Mouse (Mus musculus): ENCODE results near the gene Hesx1. TPM values are rescaled to one million over a fixed set of nuclear protein-coding genes. Genes with fewer than 3 reads are reported as not detected.
A peak's percentile ranks its signal among the peaks of the same experiment; 100 is the strongest.

Gene Hesx1
- polyA plus RNA-seq, 1 experiment from 2014 or later: not detected

DNA sequence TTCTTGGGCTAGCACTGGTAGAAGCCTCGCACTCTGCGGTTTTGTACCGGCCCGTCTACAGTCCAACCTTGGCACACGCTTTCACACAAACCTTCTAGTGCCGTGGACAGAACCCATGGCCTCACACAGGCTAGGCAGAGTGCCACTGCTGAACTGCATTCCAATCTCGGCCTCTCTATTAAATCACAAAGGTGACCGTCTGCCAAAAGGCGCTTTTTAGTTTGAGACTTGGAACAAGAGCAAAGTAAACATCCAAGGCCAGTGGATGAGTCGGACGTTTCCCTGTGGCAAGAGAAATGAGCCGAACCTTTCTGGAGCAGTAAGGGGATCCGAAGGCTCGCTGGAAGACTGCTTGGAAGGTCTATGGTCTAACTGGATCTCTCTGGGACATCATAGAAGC is 25.6 kb downstream of the Hesx1 start:
- WGBS: 92% methylated on average over 14 of the region's 14 CpGs

GRCm38 (mm10) chr14:27022876-27023275 is 28.7 kb downstream of the Hesx1 start:
- Histone ChIP-seq H3K4me3 (replicated peaks) (no peak overlapping the region), H3K27me3 (no peaks in the 10 kb centered on the region), H3K4me1 (no peaks in the 10 kb centered on the region), H3K4me2 (no peak overlapping the region), H3K27ac (no peak overlapping the region), H3K36me3 (replicated peaks) (no peaks in the 10 kb centered on the region), H3K9me3 (no peaks in the 10 kb centered on the region), H3K9ac (no peak overlapping the region)
- no peak for ATAC-seq (ENCODE audit: low FRiP score)
- WGBS: 47% methylated on average over 11 of the region's 11 CpGs

More for the DNA sequence above, 25.6 kb downstream of the Hesx1 start:
- no peaks in the 10 kb centered on the region for H3K9me3 ChIP-seq
- no peaks in the 10 kb centered on the region for H3K36me3 ChIP-seq (replicated peaks)
- no peaks in the 10 kb centered on the region for H3K27me3 ChIP-seq
- H3K4me3 ChIP-seq (replicated peaks): no peak overlapping the region
- H3K4me2 ChIP-seq: no peak overlapping the region
- H3K4me1 ChIP-seq: no peaks in the 10 kb centered on the region
- ATAC-seq (ENCODE audit: low FRiP score): no peak
- no peak overlapping the region for H3K27ac ChIP-seq
- H3K9ac ChIP-seq: no peak overlapping the region

DNA sequence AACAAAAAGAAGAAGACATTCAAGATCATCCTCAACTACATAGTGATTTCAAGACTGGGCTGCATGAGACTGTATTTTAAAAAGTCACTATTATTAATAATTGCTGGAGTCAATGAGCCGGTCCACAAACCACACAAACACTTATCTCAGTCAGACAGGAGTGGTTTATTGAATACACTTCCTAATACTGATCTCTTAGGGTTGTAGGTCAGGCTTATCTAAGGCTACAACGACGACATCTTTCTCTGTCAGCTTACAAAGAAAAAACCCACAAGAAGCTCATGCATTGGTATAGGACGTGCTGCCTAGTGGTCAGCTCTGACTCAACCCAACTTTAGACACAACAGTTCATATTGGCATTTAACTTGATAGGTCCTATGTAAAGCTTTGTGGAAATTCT is 30.4 kb downstream of the Hesx1 start:
- no peak for ATAC-seq (ENCODE audit: low FRiP score)
- WGBS: 86% methylated on average over 4 of the region's 4 CpGs
- 0 out of 2 replicates have a peak, but pooled peaks cover 2% of the 10 kb centered on the region for H3K4me1 ChIP-seq

DNA sequence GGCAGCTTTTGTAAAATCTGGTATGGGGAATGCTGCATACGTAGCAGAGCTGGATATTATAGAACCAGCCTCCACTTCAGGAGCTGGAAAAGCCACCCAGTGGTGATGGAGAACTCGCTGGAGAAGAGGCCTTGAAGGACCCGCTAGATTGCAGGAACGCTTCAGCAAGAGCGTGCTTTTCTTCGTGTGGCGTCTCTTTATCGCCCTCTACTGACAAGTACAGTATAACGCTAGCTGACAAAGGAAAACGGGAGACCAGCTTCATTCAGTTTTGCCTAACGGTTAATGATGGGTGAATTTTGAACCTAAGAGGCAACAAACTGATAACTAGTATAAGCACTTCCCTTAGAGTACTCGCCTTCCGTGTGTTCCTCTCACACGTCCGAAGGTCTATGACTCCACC is 35.6 kb downstream of the Hesx1 start:
- H3K27me3 ChIP-seq: peaks cover 6% of the 10 kb centered on the region; the same call in 1 of the 2 replicates
- H3K9me3 ChIP-seq: no peaks in the 10 kb centered on the region
- no peak overlapping the region for H3K4me3 ChIP-seq (replicated peaks)
- WGBS: 5% methylated on average over 15 of the region's 15 CpGs
- peak; percentile 55; the same call in 1 of the 2 replicates for ATAC-seq (ENCODE audit: low FRiP score)
- no peak overlapping the region for H3K27ac ChIP-seq
- H3K4me2 ChIP-seq: no peak overlapping the region
- no peaks in the 10 kb centered on the region for H3K36me3 ChIP-seq (replicated peaks)
- no peak overlapping the region for H3K9ac ChIP-seq
- H3K4me1 ChIP-seq: 0 out of 2 replicates have a peak, but pooled peaks cover 3% of the 10 kb centered on the region

More for the DNA sequence above, 30.4 kb downstream of the Hesx1 start:
- H3K36me3 ChIP-seq (replicated peaks): no peaks in the 10 kb centered on the region
- H3K27ac ChIP-seq: no peak overlapping the region
- peaks cover 6% of the 10 kb centered on the region; the same call in 1 of the 2 replicates for H3K27me3 ChIP-seq
- no peak overlapping the region for H3K4me3 ChIP-seq (replicated peaks)
- H3K9ac ChIP-seq: no peak overlapping the region
- H3K9me3 ChIP-seq: no peaks in the 10 kb centered on the region
- no peak overlapping the region for H3K4me2 ChIP-seq

- Histone ChIP-seq H3K4me3 (replicated peaks) (no peak overlapping the region), H3K9ac (no peak overlapping the region), H3K4me1 (0 out of 2 replicates have a peak, but pooled peaks cover 3% of the 10 kb centered on the region), H3K36me3 (replicated peaks) (no peaks in the 10 kb centered on the region), H3K27me3 (peaks cover 6% of the 10 kb centered on the region; the same call in 1 of the 2 replicates), H3K9me3 (no peaks in the 10 kb centered on the region), H3K27ac (no peak overlapping the region), H3K4me2 (no peak overlapping the region)
- ATAC-seq (ENCODE audit: low FRiP score): no peak
- 11% methylated on average over 4 of the region's 4 CpGs for WGBS
Observed at GRCm38 (mm10) chr14:27031142-27031541, 36.9 kb downstream of the Hesx1 start.

- H3K4me1 ChIP-seq: peaks cover 13% of the 10 kb centered on the region
- H3K9ac ChIP-seq: no peak overlapping the region
- H3K4me2 ChIP-seq: no peak overlapping the region
- no peaks in the 10 kb centered on the region for H3K9me3 ChIP-seq
- no peak overlapping the region for H3K27ac ChIP-seq
- 82% methylated on average over 1 of the region's 1 CpGs for WGBS
- peaks cover 26% of the 10 kb centered on the region for H3K27me3 ChIP-seq
- no peak overlapping the region for H3K4me3 ChIP-seq (replicated peaks)
- no peaks in the 10 kb centered on the region for H3K36me3 ChIP-seq (replicated peaks)
- ATAC-seq (ENCODE audit: low FRiP score): no peak
Observed at GRCm38 (mm10) chr14:27037513-27037912, 43.3 kb downstream of the Hesx1 start.

DNA sequence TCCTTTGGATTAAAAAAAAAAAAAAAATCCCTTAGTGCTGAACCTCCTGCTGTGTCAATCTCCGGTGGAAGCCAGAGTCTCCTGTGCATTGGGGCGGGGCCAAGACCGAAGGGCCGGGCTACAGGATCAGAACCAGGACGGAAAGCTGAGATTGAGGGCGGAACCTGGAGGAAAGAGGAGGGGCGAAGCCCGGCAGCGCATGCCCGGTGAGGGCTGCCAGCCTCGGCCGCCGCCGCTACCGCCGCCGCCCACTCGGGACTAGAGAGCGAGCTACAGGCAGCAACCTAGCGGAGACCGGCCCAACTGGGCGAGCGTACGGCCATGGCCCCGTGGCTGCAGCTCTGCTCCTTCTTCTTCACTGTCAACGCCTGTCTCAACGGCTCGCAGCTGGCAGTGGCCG is 44.6 kb downstream of the Hesx1 start, which contains the start of gene Il17rd:
Gene Il17rd, plus strand, starts transcription at position 159 of the 400 bp plus-strand sequence.
- Histone ChIP-seq H3K27ac (peak within 1 kb of the TSS; percentile 87), H3K4me3 (replicated peaks) (peak within 1 kb of the TSS; percentile 89), H3K9ac (peak within 1 kb of the TSS; percentile 77), H3K36me3 (replicated peaks) (no peaks in the 10 kb centered on the region), H3K9me3 (no peaks in the 10 kb centered on the region), H3K4me1 (peaks cover 17% of the 10 kb centered on the region), H3K27me3 (peaks cover 26% of the 10 kb centered on the region), H3K4me2 (peak within 1 kb of the TSS; percentile 96)
- peak; percentile 95 for ATAC-seq (ENCODE audit: low FRiP score)
- under 1% methylated on average over 29 of the region's 29 CpGs for WGBS

DNA sequence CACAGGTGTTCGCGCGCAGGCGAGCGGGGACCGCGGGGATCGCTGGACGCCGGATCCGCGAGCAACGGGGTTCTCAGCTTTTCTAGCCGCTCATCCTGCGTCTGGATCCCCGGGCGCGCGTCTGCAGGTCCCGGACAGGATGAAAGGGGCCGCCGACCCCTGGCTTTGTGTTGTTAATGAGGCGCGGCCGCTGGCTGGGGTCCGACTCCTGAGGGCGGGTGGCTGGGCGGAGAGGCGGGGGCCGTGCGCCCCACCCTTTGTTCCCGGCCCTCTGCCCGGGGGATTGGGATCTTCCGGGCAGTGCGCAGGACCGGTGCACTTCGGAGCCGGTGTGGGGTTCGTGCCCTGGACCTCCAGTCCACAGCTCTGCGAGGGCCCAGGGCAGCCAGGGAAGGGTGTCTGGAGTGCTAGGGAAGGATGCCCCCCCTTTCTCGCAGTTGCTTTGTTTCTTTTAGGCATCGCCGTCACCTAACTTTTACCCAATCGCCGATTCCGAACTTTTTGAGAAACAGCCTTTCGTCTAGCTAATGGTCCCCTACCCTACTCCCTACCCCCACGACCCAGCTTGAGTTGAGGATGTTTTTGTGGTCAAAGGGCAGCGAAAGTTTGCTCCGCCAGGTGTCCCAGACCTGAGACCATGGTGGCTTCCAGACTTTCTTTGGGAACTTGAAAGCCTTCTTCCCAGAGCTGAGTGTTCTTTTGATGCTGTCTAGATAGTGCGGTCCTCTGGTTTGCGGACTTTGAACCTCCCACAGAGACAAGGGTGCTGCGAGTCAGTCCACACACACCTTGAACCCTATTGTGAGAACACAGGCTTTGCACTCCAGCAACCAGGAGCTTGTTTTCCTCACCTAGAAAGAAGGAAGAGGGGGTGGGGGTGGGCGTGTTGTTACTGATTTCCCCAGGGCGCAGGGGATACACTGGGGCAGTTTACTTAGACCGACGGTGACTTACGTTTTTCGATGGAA is 45.3 kb downstream of the Hesx1 start:
- H3K36me3 ChIP-seq (replicated peaks): no peaks in the 10 kb centered on the region
- under 1% methylated on average over 59 of the region's 59 CpGs for WGBS
- peak overlapping the region; percentile 77 for H3K9ac ChIP-seq
- peaks cover 26% of the 10 kb centered on the region for H3K27me3 ChIP-seq
- peak overlapping the region; percentile 87 for H3K27ac ChIP-seq
- H3K4me1 ChIP-seq: peaks cover 25% of the 10 kb centered on the region
- no peaks in the 10 kb centered on the region for H3K9me3 ChIP-seq
- peak overlapping the region; percentile 89 for H3K4me3 ChIP-seq (replicated peaks)
- H3K4me2 ChIP-seq: peak overlapping the region; percentile 96
- peak; percentile 68 for ATAC-seq (ENCODE audit: low FRiP score)

- peak overlapping the region; percentile 89 for H3K4me3 ChIP-seq (replicated peaks)
- H3K27ac ChIP-seq: no peak overlapping the region
- peaks cover 26% of the 10 kb centered on the region for H3K27me3 ChIP-seq
- H3K9ac ChIP-seq: 0 out of 2 replicates have a peak overlapping the region, but pooled peaks have one; percentile 77
- no peaks in the 10 kb centered on the region for H3K9me3 ChIP-seq
- H3K36me3 ChIP-seq (replicated peaks): no peaks in the 10 kb centered on the region
- peak overlapping the region; percentile 96 for H3K4me2 ChIP-seq
- peaks cover 31% of the 10 kb centered on the region for H3K4me1 ChIP-seq
- 6% methylated on average over 12 of the region's 12 CpGs for WGBS
- no peak for ATAC-seq (ENCODE audit: low FRiP score)
Observed at GRCm38 (mm10) chr14:27040451-27040850, 46.2 kb downstream of the Hesx1 start.

DNA sequence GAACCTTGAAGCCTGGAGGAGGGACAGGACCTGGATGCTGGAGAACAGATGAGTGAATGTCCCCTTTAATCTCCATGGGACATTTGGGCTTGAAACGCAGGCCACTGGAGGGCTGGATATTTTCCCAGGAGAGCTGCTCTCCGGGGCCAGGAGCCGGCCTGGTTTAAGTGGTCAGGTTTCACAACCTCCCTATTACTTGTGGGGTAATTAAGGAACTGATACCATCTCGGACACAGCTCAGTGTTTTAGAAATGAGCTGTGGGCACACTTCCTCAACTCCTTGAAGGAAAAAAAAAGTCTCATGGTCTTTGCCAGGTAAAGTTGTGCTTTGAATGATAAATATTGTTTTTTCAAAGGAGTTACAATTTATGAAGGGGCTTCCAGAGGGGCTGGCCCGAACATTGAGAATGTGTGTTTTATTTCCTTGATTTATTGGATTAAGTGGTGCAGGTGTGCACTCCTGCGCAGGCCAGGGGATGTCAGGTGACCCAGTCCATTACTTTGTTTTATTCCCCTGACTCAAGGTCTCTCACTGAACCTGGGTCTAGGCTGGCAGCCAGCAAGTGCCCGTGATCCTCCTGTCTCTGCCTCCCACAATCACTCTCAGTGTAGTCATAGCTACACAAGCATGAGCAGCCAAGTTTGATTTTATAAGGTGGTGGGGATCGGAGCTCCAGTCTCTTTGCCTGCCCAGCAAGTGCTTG is 48.2 kb downstream of the Hesx1 start:
- Histone ChIP-seq H3K9me3 (no peaks in the 10 kb centered on the region), H3K9ac (no peak overlapping the region), H3K4me2 (no peak overlapping the region; the same call in 1 of the 2 replicates), H3K36me3 (replicated peaks) (no peaks in the 10 kb centered on the region), H3K4me1 (peaks cover 38% of the 10 kb centered on the region), H3K27ac (no peak overlapping the region), H3K27me3 (peaks cover 26% of the 10 kb centered on the region), H3K4me3 (replicated peaks) (no peak overlapping the region)
- no peak for ATAC-seq (ENCODE audit: low FRiP score)
- 58% methylated on average over 8 of the region's 8 CpGs for WGBS

- no peak overlapping the region for H3K27ac ChIP-seq
Observed at GRCm38 (mm10) chr14:27043416-27043815, 49.2 kb downstream of the Hesx1 start.

More at GRCm38 (mm10) chr14:27043416-27043815, 49.2 kb downstream of the Hesx1 start:
- Histone ChIP-seq H3K4me2 (no peak overlapping the region), H3K9me3 (no peaks in the 10 kb centered on the region), H3K9ac (no peak overlapping the region), H3K4me3 (replicated peaks) (no peak overlapping the region), H3K27me3 (peaks cover 30% of the 10 kb centered on the region), H3K4me1 (peaks cover 44% of the 10 kb centered on the region), H3K36me3 (replicated peaks) (no peaks in the 10 kb centered on the region)
- no peak for ATAC-seq (ENCODE audit: low FRiP score)
- 75% methylated on average over 5 of the region's 5 CpGs for WGBS
